Mouse (Mus musculus): ENCODE measurements around the gene Mdk.

Gene Mdk

GRCm38 (mm10) chr2:91913328-91914110 is 18.6 kb downstream of the Mdk start:
- no peak for DNase-seq (ENCODE audit: low spot score in 2 of 2)

GRCm38 (mm10) chr2:91912616-91913015 is 19.5 kb downstream of the Mdk start:
- no peak for DNase-seq (ENCODE audit: low spot score in 2 of 2)

GRCm38 (mm10) chr2:91906141-91906540 is 26.0 kb downstream of the Mdk start:
- DNase-seq (ENCODE audit: low spot score in 2 of 2), result peak in 1 of 2 experiments; percentile 35

DNA sequence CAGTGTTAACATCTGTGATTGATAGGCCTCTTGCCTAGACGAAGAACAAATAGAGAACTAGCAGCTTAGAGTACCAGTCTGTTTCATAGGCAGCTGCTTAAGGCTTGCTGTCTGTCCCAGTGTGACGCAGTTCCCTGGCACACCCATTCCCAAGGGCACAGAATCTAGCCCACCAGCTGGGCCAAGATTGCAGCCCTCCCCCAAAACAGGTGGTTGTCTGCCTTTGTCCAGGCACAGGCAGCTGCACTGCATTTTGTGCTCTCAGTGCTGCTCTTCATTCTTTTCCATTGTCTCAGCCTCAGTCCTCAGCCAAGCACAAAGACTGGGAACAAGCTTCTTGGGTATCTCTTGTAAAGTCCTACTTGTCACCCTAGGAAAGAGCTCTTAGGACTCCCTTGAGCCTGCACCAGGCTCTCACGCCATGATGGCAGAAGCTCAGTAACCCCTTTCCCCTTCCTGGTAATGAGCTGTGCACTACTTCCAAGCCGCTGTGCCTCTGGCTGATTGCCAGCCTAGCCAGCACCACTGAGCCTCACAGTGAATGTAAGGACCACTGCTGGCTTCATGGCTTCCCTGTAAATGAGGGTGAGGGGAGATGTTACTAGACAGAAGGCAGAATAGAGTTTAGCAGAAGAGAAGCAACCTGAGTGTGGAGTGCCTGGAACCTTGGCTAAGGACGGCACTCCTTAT is 27.3 kb downstream of the Mdk start:
- no peak for DNase-seq (ENCODE audit: low spot score in 2 of 2)

DNA sequence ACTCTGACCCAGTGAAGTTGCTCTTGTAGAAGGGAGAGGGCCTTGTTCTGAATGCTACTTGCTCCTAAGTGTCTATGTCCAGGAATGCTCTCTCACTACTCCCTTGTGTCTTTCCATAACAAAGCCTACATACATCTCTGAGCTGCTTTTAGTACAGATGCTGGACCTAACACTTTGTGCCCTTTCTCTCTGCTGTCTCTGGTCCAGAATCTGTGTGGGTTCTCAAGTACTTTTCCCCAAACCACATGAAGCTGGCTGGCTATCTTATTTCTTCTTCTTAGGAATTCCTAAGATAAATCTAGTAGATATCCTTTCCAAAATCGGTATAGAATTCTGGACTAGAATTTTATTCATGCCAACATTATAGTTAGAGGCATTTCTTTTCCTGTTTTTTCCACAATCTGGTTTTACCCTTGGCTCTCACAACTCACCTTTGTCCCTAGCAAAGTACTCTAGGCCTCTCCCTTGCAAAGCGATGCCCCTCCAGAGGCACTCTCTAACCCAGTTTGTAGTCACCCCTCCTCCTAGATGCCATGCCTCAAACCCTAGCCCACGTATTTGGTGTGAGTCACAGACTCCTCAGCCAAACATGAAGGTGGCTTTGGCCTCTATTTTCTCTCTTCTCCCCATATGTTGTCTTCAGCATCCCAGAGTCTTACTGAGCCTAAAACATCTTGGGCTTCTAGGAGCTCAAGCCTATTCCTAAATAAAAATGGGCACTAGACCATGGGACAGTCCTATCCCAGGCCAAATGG is 28.7 kb downstream of the Mdk start:
- DNase-seq (ENCODE audit: low spot score in 2 of 2), result no peak

- no peak for DNase-seq (ENCODE audit: low spot score in 2 of 2)
Measured at GRCm38 (mm10) chr2:91902336-91902735, 29.8 kb downstream of the Mdk start.

DNA sequence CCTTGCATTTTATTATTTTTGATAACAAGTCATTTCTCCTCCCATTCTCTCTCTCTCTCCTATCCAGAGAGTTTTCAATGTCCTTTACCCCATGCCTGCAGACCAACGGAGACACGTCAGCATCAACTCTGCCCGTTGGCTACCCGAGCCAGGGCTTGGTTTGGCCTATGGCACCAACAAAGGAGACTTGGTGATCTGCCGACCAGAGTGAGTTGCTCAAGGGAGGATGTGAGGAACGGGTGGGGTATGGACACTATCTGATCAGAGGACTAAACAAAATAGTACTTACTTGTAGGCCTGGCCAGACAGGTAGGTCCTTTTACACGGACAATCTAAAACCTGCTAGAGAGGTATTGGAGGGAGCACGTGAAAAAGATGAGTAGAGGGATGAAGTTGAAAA is 31.7 kb downstream of the Mdk start:
- no peak for DNase-seq (ENCODE audit: low spot score in 2 of 2)

GRCm38 (mm10) chr2:91899141-91899540 is 33.0 kb downstream of the Mdk start:
- DNase-seq (ENCODE audit: low spot score in 2 of 2), result no peak

DNA sequence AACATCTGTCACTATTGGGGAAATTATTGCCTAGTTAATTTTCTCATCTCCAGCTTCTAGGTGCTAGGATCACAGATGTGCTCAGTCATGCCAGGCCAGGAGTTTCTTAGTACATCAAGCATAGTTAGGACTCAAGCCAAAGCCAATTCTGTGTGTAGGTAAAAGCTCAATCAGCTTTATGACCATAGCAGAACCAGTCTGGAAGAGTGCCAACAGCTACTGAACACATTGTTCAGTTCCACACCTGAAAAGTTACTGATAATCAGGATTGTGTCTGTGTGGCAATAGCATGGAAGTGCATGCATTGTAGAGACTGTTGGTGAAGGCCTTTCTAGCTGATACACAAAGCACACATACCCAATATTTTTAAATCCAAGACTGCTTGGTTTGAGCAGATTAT is 34.1 kb downstream of the Mdk start:
- no peak for DNase-seq (ENCODE audit: low spot score in 2 of 2)

DNA sequence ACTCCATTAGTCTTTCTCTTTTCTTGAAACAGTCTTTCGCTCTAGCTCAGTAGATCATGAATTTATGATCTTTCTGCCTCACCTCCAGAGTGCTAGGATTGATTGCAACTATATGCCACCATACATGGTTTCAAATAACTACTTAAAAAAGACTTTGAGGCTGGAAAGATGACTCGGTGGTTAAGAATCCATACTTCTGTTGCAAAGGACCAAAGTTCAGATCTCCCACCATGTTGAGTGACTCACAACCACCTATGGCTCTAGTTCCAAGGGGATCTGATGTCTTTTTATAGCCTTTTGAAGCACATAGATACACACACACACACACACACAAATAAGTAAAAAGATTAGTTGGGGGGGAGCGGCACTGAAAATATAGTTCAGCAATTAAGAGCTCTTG is 36.7 kb downstream of the Mdk start:
- DNase-seq (ENCODE audit: low spot score in 2 of 2), result no peak

DNA sequence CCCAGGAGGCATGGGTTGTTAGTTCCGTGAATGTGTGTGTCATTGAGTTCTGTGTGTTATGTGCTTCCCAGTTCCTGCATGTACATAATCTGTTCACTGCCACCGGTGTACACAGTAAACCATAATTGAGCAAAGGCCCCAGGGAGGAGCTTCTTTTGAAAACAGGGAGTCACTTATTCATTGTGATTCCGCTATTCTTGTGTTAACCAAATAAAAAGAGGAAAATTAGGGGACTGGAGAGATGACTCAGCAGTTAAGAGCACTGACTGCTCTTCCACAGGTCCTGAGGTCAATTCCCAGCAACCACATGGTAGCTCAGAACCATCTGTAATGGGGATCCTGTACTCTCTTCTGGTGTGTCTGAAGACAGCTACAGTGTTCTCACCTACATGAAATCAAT is 37.4 kb downstream of the Mdk start:
- no peak for DNase-seq (ENCODE audit: low spot score in 2 of 2)

DNA sequence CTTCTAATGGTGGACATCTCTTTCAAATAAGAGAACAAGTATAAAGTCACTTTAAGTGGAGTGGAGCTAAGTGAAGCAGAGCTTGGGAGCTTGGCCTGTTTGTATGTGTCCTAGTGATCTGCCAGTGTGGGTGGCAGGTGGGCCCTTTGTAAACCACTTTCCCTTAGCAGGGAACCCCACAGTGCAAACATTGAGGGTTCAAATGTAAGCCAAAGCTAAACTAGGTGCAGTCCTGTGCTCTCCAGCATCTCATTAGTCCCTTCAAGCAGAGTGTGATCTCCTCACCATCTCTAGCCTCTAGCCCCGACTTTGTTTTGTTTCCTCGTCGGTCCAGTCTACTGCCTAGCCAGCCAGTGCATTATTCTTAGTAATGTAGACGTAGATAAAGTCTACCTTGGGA is 47.5 kb downstream of the Mdk start:
- DNase-seq (ENCODE audit: low spot score in 2 of 2), result no peak

GRCm38 (mm10) chr2:91883961-91884360 is 48.1 kb downstream of the Mdk start:
- DNase-seq (ENCODE audit: low spot score in 2 of 2), result no peak

All from urinary bladder, postnatal 36 days (tissue).